Mouse (Mus musculus): ENCODE measurements around the gene Ppa1.

- TF ChIP-seq CHD1 (IDR thresholded peaks at IDR 0.05; ENCODE audit: low read depth, low read length) (no peak), BHLHE40 (IDR thresholded peaks at IDR 0.05; ENCODE audit: low read depth, low read length) (no peak), POLR2A (IDR thresholded peaks at IDR 0.05; ENCODE audit: low read depth, low read length) (no peak), CTCF (conservative IDR thresholded peaks at IDR 0.05 in 1 of 2, IDR thresholded peaks at IDR 0.05 in 1 of 2; ENCODE audit: low read depth in 2 of 2, low read length in 2 of 2) (no peak), MAX (IDR thresholded peaks at IDR 0.05; ENCODE audit: low read length) (no peak), NRF1 (IDR thresholded peaks at IDR 0.05; ENCODE audit: low read depth, low read length) (no peak), UBTF (IDR thresholded peaks at IDR 0.05; ENCODE audit: low read depth, low read length) (no peak), EP300 (IDR thresholded peaks at IDR 0.05; ENCODE audit: low read length) (no peak), IRF4 (IDR thresholded peaks at IDR 0.05; ENCODE audit: low read depth, low read length) (no peak)
These were observed 20.9 kb downstream of the Ppa1 start for GRCm38 (mm10) chr10:61669289-61669688.

Measured in CH12.LX (cell line).